Comparison of ENCODE assay signal across 9 mouse cellular contexts in genomic region chr14:40894576-40895247, GRCm38 (mm10). TPM values are rescaled to one million over a fixed set of nuclear protein-coding genes. Genes with fewer than 3 reads are reported as not detected.
DNase-seq lines count a peak whose midpoint lies in the region; ATAC-seq and TF ChIP-seq lines count a peak whose summit lies in the region.
"Had no signal": no experiment of that assay in that cellular context is flagged by ENCODE, and none has a peak within 500 bp of the region (broad histone marks: within the 10 kb centered on the region; RNA-seq: fewer than 3 reads in every experiment).

No protein-coding gene starts in this region.

- TF ChIP-seq EP300 in liver, postnatal 0 days (IDR thresholded peaks at IDR 0.05; ENCODE audit: low read depth), result no peak

- H3K9ac ChIP-seq in ES-E14 (ENCODE audit: insufficient read depth, low read depth, low read length, poor library complexity, severe bottlenecking), result peak overlapping the region; percentile 49; the same call in 1 of the 2 replicates
- H3K9ac ChIP-seq in forebrain, embryonic 15.5 days (replicated peaks), result 0 out of 2 replicates have a peak overlapping the region, but pooled peaks have one; percentile 28
- no peak overlapping the region for H3K9ac ChIP-seq in liver, postnatal 0 days (replicated peaks)
- 0 out of 2 replicates have a peak overlapping the region, but pooled peaks have one; percentile 1 for H3K9ac ChIP-seq in neural tube, embryonic 15.5 days (replicated peaks)

- H3K4me1 ChIP-seq in ES-E14 (ENCODE audit: control insufficient read depth in 2 of 2, insufficient read depth in 2 of 2, low read length in 2 of 2, poor library complexity in 1 of 2), result peaks cover 9 to 10% of the 10 kb centered on the region in 2 experiments
- peaks cover 4% of the 10 kb centered on the region for H3K4me1 ChIP-seq in forebrain, embryonic 15.5 days
- 0 out of 2 replicates have a peak, but pooled peaks cover 3% of the 10 kb centered on the region for H3K4me1 ChIP-seq in liver, postnatal 0 days (ENCODE audit: insufficient read depth)
- peaks cover 9% of the 10 kb centered on the region for H3K4me1 ChIP-seq in neural tube, embryonic 15.5 days

- H3K4me3 ChIP-seq in ES-E14 (ENCODE audit: insufficient read depth in 1 of 2, low read depth in 1 of 2, low read length in 2 of 2, poor library complexity in 1 of 2, severe bottlenecking in 1 of 2), result no peak overlapping the region
- peak overlapping the region; percentile 22; the same call in 1 of the 2 replicates for H3K4me3 ChIP-seq in forebrain, embryonic 15.5 days
- no peak overlapping the region for H3K4me3 ChIP-seq in liver, postnatal 0 days (ENCODE audit: low read depth, low read length)
- peak overlapping the region; percentile 22 for H3K4me3 ChIP-seq in neural tube, embryonic 15.5 days (replicated peaks)

- WGBS in forebrain, embryonic 15.5 days, result 13% methylated on average over 23 of the region's 23 CpGs
- WGBS in liver, postnatal 0 days (ENCODE audit: insufficient replicate concordance), result 13% methylated on average over 23 of the region's 23 CpGs
- WGBS in neural tube, embryonic 15.5 days, result 16% methylated on average over 23 of the region's 23 CpGs

- H3K27me3 ChIP-seq in forebrain, embryonic 15.5 days, result no peaks in the 10 kb centered on the region
- no peaks in the 10 kb centered on the region for H3K27me3 ChIP-seq in liver, postnatal 0 days (ENCODE audit: insufficient read depth, low read length)
- no peaks in the 10 kb centered on the region for H3K27me3 ChIP-seq in neural tube, embryonic 15.5 days (replicated peaks)

- intact Hi-C loops in heart, postnatal 14 days (cut with DNase I), result loop anchor here (5.0 kb wide), 1 partner anchor 102 kb away; no protein-coding TSS in a partner anchor

- no peaks in the 10 kb centered on the region for H3K9me3 ChIP-seq in ES-E14 (ENCODE audit: control insufficient read depth, insufficient read depth, low read depth, low read length)
- no peaks in the 10 kb centered on the region for H3K9me3 ChIP-seq in forebrain, embryonic 15.5 days
- H3K9me3 ChIP-seq in liver, postnatal 0 days (ENCODE audit: low read length), result no peaks in the 10 kb centered on the region
- H3K9me3 ChIP-seq in neural tube, embryonic 15.5 days (replicated peaks), result no peaks in the 10 kb centered on the region

- peak; percentile 91 for TF ChIP-seq CTCF in liver, postnatal 0 days (IDR thresholded peaks at IDR 0.05; ENCODE audit: low read depth)

- DNase-seq in ES-E14 (ENCODE audit: low read depth, low spot score), result peak; percentile 80
- peak; percentile 43 for DNase-seq in cerebellum, adult 11 months
- peak; percentile 84 to 85 for DNase-seq in heart, postnatal 14 days
- peak; percentile 83 for DNase-seq in layer of hippocampus, adult 11-12 months (ENCODE audit: low spot score)
- peak; percentile 85 for DNase-seq in liver, postnatal 0 days
- DNase-seq in testis, postnatal 10 days (ENCODE audit: low spot score), result peak; percentile 92

- in situ Hi-C loops in ES-E14 (cut with MboI; ENCODE audit: low sequenced_read_pairs in 2 of 2, unreplicated experiment in 2 of 2), result no loop called here

- H3K36me3 ChIP-seq in ES-E14 (ENCODE audit: control insufficient read depth, insufficient read depth, low read length, poor library complexity, severe bottlenecking), result no peaks in the 10 kb centered on the region
- no peaks in the 10 kb centered on the region for H3K36me3 ChIP-seq in forebrain, embryonic 15.5 days
- H3K36me3 ChIP-seq in liver, postnatal 0 days (replicated peaks; ENCODE audit: insufficient read depth, low read length), result no peaks in the 10 kb centered on the region
- H3K36me3 ChIP-seq in neural tube, embryonic 15.5 days, result no peaks in the 10 kb centered on the region

- peak overlapping the region; percentile 50 for H3K4me2 ChIP-seq in forebrain, embryonic 15.5 days (replicated peaks)
- H3K4me2 ChIP-seq in liver, postnatal 0 days (ENCODE audit: low read depth, low read length), result no peak overlapping the region
- peak overlapping the region; percentile 56 for H3K4me2 ChIP-seq in neural tube, embryonic 15.5 days

- no peak overlapping the region; the same call in 1 of the 2 replicates for H3K27ac ChIP-seq in ES-E14 (ENCODE audit: insufficient read depth, low read depth, low read length, poor library complexity, severe bottlenecking)
- no peak overlapping the region for H3K27ac ChIP-seq in forebrain, embryonic 15.5 days (replicated peaks)
- H3K27ac ChIP-seq in liver, postnatal 0 days (ENCODE audit: low read depth), result no peak overlapping the region
- no peak overlapping the region for H3K27ac ChIP-seq in neural tube, embryonic 15.5 days (replicated peaks)
- H3K27ac ChIP-seq: macrophage had no signal

- ATAC-seq in forebrain, embryonic 15.5 days (replicated peaks), result peak; percentile 91
- peak; percentile 79 for ATAC-seq in liver, postnatal 0 days
- ATAC-seq in neural tube, embryonic 15.5 days (ENCODE audit: low FRiP score), result peak; percentile 90

TF ChIP-seq in ES-E14, 5 proteins besides CTCF, POLR2A, EP300 and RAD21:
- TF ChIP-seq CHD2 (IDR thresholded peaks at IDR 0.05; ENCODE audit: low read depth, low read length), result no peak
- TF ChIP-seq ZNF384 (IDR thresholded peaks at IDR 0.05; ENCODE audit: low read depth, low read length), result no peak
- TF ChIP-seq MAFK (IDR thresholded peaks at IDR 0.05; ENCODE audit: insufficient read depth, low read depth, low read length), result no peak
- TF ChIP-seq ZC3H11A (IDR thresholded peaks at IDR 0.05; ENCODE audit: borderline replicate concordance, low read depth, low read length), result peak; percentile 28; the same call in 1 of the 2 replicates
TF ChIP-seq in ES-E14: peak in this region for 1.

RNA-seq across cellular contexts. Expression of gene Sh2d4b, which starts 1.6 kb away (rescaled TPM):
- total RNA-seq in ES-E14 (2012; rRNA removed), result 2.5 and 2.6 TPM in 2 replicates
- 2.1 and 2.2 TPM in 2 replicates for polyA plus RNA-seq in forebrain, embryonic 15.5 days (2015; fragmentation: Nextera tagmentation; extraction: Ambion mirVana)
- total RNA-seq in heart, postnatal 14 days (2021), result 1 to 10 TPM in 1 of 2 experiments, under 1 TPM in 1; 0.93 to 1.2 TPM
- polyA plus RNA-seq in liver, postnatal 0 days (2015; fragmentation: Nextera tagmentation; extraction: Ambion mirVana), result 0.05 and 0.13 TPM in 2 replicates
- 0.69 and 6.5 TPM in 2 replicates for polyA plus RNA-seq in neural tube, embryonic 15.5 days (2015; fragmentation: Nextera tagmentation; extraction: Ambion mirVana)

Comparison
In these comparisons a context has a peak if more than half of its experiments do, and no peak if none do; other contexts are left out.
1. H3K4me3 ChIP-seq: peak in forebrain, embryonic 15.5 days (single experiment) and neural tube, embryonic 15.5 days (single experiment); none in ES-E14 (0 of 2) and liver, postnatal 0 days (single experiment).
2. Peak in every context shown above with its lines, with median percentiles within 50 percentile points of each other: DNase-seq and ATAC-seq.